Mouse (Mus musculus): ENCODE measurements around the gene Lrrc56. TPM values are rescaled to one million over a fixed set of nuclear protein-coding genes. Genes with fewer than 3 reads are reported as not detected.

Lrrc56 gene
- total and polyA plus RNA-seq, 2 experiments from 2014 or later, result 2.9 to 5.6 TPM

DNA sequence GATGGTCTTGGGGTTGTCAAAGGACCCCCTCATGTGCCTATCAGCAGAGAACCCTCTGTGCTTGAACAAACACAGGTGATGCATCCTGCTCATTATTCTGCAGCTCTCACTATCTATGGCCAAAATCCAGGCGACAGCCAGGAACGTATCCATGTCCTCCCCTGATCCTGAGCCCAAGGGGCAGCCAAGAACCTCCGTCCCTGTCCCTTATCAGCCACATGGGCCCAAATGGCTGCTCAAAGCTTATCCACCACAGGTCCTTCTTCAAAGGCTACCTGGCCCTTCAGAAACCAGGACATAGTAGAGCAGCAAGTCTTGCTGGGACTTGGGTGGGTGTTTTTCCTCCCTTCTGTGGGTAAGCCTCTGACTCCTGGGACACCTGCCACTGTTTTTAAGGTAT, 5.8 kb upstream of the Lrrc56 start:
- H3K36me3 ChIP-seq (replicated peaks; ENCODE audit: control insufficient read depth, insufficient read depth, low read length), result peaks cover 34% of the 10 kb centered on the region
- H3K4me3 ChIP-seq (ENCODE audit: low read depth, low read length), result no peak overlapping the region
- 55% methylated on average over 3 of the region's 3 CpGs for WGBS
- ATAC-seq (ENCODE audit: insufficient read depth, low read depth), result no peak
- no peak for TF ChIP-seq EP300 (IDR thresholded peaks at IDR 0.05; ENCODE audit: low read depth)
- TF ChIP-seq CTCF (IDR thresholded peaks at IDR 0.05; ENCODE audit: low read depth), result no peak
- no peak overlapping the region for H3K9ac ChIP-seq (replicated peaks; ENCODE audit: low read depth, low read length)
- H3K9me3 ChIP-seq (replicated peaks; ENCODE audit: control insufficient read depth, low read length), result no peaks in the 10 kb centered on the region
- H3K27ac ChIP-seq (ENCODE audit: low read depth), result no peak overlapping the region
- no peaks in the 10 kb centered on the region for H3K27me3 ChIP-seq (ENCODE audit: control insufficient read depth, insufficient read depth, low read length)
- no peak for DNase-seq (ENCODE audit: low spot score)
- H3K4me1 ChIP-seq (ENCODE audit: control insufficient read depth, insufficient read depth), result peaks cover 5% of the 10 kb centered on the region; the same call in 1 of the 2 replicates
- no peak overlapping the region for H3K4me2 ChIP-seq (ENCODE audit: low read depth, low read length)

DNA sequence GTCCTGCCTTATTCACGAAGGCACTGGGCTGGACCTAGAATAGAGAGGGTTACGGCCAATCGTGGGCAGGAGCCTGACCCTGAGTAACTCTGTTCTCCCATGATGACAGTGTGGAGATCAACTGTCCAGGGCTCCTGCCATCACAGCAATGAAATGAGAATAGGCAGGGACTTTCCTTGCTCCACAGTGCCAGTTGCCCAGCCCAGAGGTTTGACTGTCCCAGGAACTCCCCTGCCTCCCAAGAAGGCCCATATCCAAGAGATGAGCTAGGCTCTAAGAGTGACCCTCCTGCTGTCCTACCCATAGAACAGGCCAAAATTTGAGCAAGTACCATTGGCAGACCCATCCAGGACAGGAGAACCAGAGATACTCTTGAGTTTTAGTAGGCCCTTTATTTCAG, 5.2 kb upstream of the Lrrc56 start:
- no peak overlapping the region for H3K9ac ChIP-seq (replicated peaks; ENCODE audit: low read depth, low read length)
- no peak for TF ChIP-seq CTCF (IDR thresholded peaks at IDR 0.05; ENCODE audit: low read depth)
- no peaks in the 10 kb centered on the region for H3K9me3 ChIP-seq (replicated peaks; ENCODE audit: control insufficient read depth, low read length)
- H3K36me3 ChIP-seq (replicated peaks; ENCODE audit: control insufficient read depth, insufficient read depth, low read length), result peaks cover 34% of the 10 kb centered on the region
- ATAC-seq (ENCODE audit: insufficient read depth, low read depth) (no peak), DNase-seq (ENCODE audit: low spot score) (no peak)
- 89% methylated on average over 3 of the region's 3 CpGs for whole genome bisulfite sequencing
- no peak overlapping the region for H3K4me2 ChIP-seq (ENCODE audit: low read depth, low read length)
- peaks cover 5% of the 10 kb centered on the region; the same call in 1 of the 2 replicates for H3K4me1 ChIP-seq (ENCODE audit: control insufficient read depth, insufficient read depth)
- no peak overlapping the region for H3K27ac ChIP-seq (ENCODE audit: low read depth)
- no peak overlapping the region for H3K4me3 ChIP-seq (ENCODE audit: low read depth, low read length)
- H3K27me3 ChIP-seq (ENCODE audit: control insufficient read depth, insufficient read depth, low read length), result no peaks in the 10 kb centered on the region

DNA sequence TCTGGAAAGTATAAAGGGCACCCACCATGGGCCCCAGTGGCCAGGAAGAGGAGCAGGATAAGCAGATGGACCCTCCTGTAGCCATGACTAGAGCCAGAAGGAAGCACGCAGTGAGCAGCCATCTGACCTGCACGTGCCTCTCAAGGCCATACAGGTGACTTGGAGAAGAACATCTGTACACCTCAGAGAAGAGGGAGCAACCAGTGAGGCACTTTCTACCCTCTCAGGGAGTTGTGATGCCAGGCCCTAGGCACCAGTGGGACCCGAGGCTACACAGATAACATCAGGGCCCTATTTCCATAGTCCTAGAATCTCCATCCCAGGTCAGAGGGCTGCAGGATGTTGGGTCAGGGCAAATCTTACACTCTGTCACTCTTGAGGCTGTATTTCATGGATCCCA, 3.7 kb upstream of the Lrrc56 start:
- DNase-seq (ENCODE audit: low spot score), result no peak
- no peak for ATAC-seq (ENCODE audit: insufficient read depth, low read depth)
- no peak overlapping the region for H3K9ac ChIP-seq (replicated peaks; ENCODE audit: low read depth, low read length)
- H3K27ac ChIP-seq (ENCODE audit: low read depth), result no peak overlapping the region
- TF ChIP-seq EP300 (IDR thresholded peaks at IDR 0.05; ENCODE audit: low read depth) (no peak), CTCF (IDR thresholded peaks at IDR 0.05; ENCODE audit: low read depth) (no peak)
- no peak overlapping the region for H3K4me3 ChIP-seq (ENCODE audit: low read depth, low read length)
- H3K36me3 ChIP-seq (replicated peaks; ENCODE audit: control insufficient read depth, insufficient read depth, low read length), result peaks cover 34% of the 10 kb centered on the region
- WGBS, result 85% methylated on average over 3 of the region's 3 CpGs
- H3K4me1 ChIP-seq (ENCODE audit: control insufficient read depth, insufficient read depth), result peaks cover 5% of the 10 kb centered on the region
- H3K27me3 ChIP-seq (ENCODE audit: control insufficient read depth, insufficient read depth, low read length), result no peaks in the 10 kb centered on the region
- no peak overlapping the region for H3K4me2 ChIP-seq (ENCODE audit: low read depth, low read length)
- no peaks in the 10 kb centered on the region for H3K9me3 ChIP-seq (replicated peaks; ENCODE audit: control insufficient read depth, low read length)

DNA sequence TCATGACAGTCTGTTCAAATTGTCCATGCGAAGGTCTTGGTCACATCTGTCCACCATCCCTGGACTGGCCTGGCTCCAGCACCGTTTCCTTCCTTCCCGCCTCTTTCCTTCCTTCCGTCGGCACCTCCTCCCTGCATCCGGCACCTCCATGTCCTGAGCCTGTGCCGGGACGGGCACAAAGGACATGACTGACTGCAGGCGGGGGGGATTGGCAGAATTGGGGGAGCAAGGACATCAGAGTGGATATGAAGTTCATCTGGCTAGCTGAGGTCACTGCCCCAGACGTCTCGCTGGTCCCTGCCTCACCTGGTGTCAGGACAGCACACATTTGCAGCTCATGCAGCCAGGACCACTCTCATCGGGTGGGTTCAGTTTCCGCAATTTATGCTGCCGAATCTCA, 2.9 kb upstream of the Lrrc56 start:
- no peak overlapping the region for H3K4me2 ChIP-seq (ENCODE audit: low read depth, low read length)
- WGBS, result 72% methylated on average over 14 of the region's 14 CpGs

DNA sequence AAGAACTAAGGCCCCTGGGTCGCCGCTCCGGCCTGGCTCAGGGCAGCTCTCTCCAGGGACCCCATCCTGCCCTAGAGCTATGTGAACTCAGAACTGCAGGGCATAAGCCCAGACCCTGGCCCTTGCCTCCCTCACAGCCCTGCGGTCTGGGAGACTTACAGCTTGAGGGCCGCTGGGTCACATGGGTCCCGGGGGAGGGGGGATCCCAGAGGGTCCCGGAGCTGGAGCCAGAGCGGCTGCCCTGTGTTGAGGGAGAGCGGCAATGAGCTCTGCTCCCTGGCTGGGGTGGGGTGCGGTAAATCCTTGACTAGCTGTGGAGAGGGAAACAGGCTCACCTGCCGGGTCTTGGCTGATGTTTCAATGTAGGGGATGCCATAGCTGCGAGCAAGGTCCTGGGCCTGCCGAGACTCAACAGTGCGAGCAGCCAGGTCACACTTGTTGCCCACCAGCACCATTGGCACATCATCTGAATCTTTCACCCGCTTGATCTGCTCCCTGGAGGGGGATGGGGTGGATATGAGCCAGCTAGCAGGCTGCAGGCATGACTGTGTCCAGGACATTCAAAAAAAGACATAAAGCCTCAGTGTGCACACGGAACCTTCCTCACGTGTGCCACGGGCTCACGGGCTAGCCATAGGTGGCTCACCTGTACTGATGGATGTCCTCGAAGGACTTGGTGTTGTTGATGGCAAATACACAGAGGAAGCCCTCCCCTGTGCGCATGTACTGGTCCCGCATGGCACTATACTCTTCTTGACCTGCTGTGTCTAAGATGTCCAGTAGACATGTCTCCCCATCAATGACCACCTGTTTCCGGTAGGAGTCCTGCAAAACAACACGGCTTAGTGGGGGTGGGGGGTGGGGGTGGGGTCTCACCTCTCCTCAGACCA, 1.9 kb upstream of the Lrrc56 start:
- H3K9me3 ChIP-seq (replicated peaks; ENCODE audit: control insufficient read depth, low read length), result no peaks in the 10 kb centered on the region
- no peak overlapping the region for H3K27ac ChIP-seq (ENCODE audit: low read depth)
- H3K4me2 ChIP-seq (ENCODE audit: low read depth, low read length), result no peak overlapping the region; the same call in 1 of the 2 replicates
- DNase-seq (ENCODE audit: low spot score) (no peak), ATAC-seq (ENCODE audit: insufficient read depth, low read depth) (no peak)
- H3K36me3 ChIP-seq (replicated peaks; ENCODE audit: control insufficient read depth, insufficient read depth, low read length), result peaks cover 34% of the 10 kb centered on the region
- H3K27me3 ChIP-seq (ENCODE audit: control insufficient read depth, insufficient read depth, low read length), result no peaks in the 10 kb centered on the region
- no peak overlapping the region for H3K4me3 ChIP-seq (ENCODE audit: low read depth, low read length)
- peaks cover 5% of the 10 kb centered on the region for H3K4me1 ChIP-seq (ENCODE audit: control insufficient read depth, insufficient read depth)
- no peak for TF ChIP-seq CTCF (IDR thresholded peaks at IDR 0.05; ENCODE audit: low read depth)
- TF ChIP-seq EP300 (IDR thresholded peaks at IDR 0.05; ENCODE audit: low read depth), result no peak
- 85% methylated on average over 24 of the region's 24 CpGs for WGBS
- H3K9ac ChIP-seq (replicated peaks; ENCODE audit: low read depth, low read length), result no peak overlapping the region

More for the DNA sequence above, 2.9 kb upstream of the Lrrc56 start:
- Histone ChIP-seq H3K27ac (ENCODE audit: low read depth) (no peak overlapping the region), H3K9ac (replicated peaks; ENCODE audit: low read depth, low read length) (no peak overlapping the region), H3K27me3 (ENCODE audit: control insufficient read depth, insufficient read depth, low read length) (no peaks in the 10 kb centered on the region), H3K4me1 (ENCODE audit: control insufficient read depth, insufficient read depth) (peaks cover 5% of the 10 kb centered on the region), H3K4me3 (ENCODE audit: low read depth, low read length) (no peak overlapping the region), H3K36me3 (replicated peaks; ENCODE audit: control insufficient read depth, insufficient read depth, low read length) (peaks cover 34% of the 10 kb centered on the region), H3K9me3 (replicated peaks; ENCODE audit: control insufficient read depth, low read length) (no peaks in the 10 kb centered on the region)
- DNase-seq (ENCODE audit: low spot score) (no peak), ATAC-seq (ENCODE audit: insufficient read depth, low read depth) (no peak)
- TF ChIP-seq CTCF (IDR thresholded peaks at IDR 0.05; ENCODE audit: low read depth) (no peak), EP300 (IDR thresholded peaks at IDR 0.05; ENCODE audit: low read depth) (no peak)

All from heart, postnatal 0 days (tissue).